Mouse (Mus musculus): ENCODE results near the gene Cyb5d1.

Cyb5d1 gene

DNA sequence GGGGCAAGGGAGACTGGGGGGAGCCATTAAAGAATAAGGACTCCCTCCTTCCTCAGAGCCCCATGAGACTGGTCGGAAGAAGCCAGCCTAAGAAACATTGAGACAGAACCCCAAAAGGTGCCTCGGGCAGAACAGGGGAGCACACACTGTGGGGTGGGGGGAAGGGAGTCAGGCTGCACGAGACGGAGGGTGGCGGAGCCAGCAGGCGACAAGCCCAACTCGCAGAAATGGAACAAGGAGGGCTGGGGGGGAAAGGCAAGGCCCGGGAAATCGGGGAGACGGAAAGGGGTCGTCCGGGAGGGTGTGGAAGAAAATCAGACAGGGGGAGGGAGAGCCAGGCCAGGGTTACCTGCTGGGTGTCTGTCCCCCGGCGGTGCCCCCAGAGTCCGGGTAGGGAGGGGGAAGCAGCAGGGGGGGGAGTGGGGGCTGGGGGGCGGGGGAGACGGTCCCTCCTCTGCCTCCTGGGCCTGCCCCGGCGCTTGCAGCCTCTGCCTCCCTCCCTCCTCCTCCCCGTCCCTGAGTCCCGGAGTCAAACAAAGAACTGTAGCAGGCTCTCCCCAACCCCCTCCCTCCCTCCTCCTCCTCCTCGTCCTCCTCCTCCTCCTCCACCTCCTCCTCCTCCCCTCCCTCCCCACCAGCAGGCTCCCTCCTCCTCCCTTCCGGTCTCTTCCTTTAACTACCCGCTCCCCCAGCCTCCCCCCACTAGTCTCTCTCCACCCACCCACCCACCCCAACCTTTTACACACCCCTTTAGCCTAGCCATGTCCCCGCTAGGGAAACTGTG lies 20.4 kb upstream of the Cyb5d1 start:
- no peak for DNase-seq (ENCODE audit: low spot score in 2 of 2)

DNA sequence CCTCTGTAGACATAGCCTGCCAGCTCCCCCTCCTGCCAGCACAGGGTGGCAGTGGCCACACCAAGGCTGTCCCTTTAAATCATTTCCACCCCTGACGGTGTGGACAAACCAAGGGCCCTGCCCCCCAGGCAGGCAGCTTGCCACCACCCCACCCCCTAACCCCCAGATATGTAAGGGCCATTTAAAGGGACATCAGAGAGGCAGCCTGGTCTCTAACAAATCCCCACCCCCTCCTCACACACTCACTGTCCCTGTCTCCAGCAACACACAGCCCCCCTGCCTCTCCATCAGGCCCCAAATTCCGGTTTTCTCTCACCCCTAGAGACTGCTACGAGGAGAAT lies 19.9 kb upstream of the Cyb5d1 start:
- peak in 1 of 2 experiments; percentile 36 for DNase-seq (ENCODE audit: low spot score in 2 of 2)

DNA sequence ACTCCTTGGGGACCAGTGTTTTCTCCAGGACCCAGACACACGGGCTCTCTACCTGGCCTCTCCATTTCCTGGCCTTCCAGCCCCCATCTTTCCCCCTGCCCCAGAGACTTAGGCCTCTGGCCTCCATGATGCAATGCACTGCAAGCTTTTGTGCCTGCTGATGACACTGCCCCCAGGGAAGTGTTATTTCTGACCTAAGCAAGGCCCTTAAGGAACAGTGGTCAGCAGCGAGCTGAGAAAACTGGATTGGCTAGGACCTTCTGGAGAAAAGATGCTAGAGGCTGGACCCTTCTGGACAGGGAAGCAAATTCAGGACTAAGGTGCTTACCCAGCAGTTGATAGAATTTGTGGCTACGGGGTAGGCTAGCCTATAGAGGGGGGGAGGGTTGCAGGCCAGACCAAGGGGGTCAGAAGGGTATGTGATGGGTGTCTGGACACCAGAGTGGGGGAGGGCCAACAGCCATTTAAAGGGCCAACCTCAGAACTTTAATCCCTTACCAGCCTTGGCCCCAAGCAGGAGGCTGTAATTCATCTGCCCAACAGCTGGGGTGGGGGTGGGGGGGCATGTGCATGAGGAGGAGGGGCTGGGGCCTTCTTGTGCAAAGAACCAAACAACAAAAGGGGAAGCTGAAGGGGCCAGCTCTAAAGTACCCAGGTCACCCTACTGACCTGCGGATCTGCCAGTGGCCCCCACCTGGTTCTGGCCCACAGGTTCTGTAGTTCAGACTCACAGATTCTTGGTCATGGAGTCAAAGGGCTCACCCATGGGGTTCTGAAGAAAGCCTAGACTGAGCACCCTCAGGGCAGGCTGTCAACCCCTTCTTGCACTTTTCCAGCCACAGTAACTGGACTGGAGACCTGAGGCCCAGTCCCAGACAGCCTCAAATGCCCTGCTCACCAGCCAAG lies 19.2 kb upstream of the Cyb5d1 start:
- no peak for DNase-seq (ENCODE audit: low spot score in 2 of 2)

DNA sequence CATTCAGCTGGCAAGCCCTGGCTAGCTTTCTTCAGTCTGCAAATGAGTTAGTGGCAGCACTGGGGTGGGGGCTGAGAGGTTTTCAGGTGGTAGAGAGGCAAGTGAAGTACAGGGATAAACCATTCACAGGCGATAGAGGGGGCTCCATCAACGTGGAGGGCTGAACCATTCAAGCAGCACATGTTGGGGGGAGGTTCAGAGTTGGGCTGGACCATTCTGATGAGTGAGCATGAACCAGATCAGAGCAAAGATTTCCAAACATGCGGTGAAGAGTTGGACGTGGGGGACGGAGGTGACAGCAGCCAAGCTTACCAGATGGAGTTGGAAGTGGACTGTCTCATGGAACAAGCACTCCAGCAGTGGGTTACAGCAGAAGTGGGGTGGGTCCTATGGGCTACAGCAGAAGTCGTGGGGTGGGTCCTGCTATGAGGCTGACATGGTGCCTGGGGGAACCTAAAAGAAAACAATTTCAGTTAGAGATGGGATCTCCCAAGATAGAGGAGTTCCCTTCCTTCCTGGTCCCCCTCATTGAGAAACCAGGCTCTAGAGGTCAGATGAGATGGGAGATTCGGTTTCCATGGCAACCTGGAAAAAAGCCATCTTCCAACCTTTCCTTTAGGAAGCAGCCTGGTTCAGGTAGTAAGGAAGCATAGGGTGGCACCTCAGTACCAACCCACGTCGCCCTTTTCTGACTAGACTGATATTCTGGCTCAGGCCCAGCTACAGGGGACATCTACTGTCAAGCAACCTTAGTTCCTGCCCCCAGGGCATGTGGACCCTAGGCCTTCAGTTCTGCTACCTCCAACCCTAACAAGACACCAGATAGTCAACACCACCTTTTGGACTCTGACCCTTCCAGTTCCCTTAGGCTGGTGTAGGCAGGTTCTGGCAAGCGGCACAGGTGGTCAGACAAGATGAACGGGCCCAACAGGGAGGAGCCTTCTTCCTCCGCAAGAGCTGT lies 18.1 kb upstream of the Cyb5d1 start, which contains the start of gene Kdm6b:
Kdm6b (minus strand) TSS at position 455 of the 961 bp plus-strand sequence.
- DNase-seq (ENCODE audit: low spot score in 2 of 2), result peak in 1 of 2 experiments; percentile 46

DNA sequence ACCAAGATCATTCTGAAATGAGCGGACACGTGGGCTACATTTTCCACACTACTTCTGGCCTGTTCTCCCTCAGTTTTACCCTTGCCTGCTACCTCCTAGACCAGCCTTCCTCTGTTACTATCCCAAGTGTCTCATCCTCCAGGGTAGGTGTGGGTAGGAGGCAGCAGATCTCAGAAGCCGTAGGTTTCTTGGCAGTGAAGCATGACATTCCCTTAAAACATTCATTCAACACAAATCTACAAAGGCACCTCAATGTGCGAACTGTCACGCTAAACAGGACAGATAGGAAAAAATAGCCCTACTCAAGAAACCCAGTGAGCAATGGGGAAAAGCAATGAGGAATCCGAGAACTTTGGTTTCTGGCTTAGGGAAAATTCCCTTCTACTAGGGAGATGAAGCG lies 17.1 kb upstream of the Cyb5d1 start:
- peak in 1 of 2 experiments; percentile 42 for DNase-seq (ENCODE audit: low spot score in 2 of 2)

DNA sequence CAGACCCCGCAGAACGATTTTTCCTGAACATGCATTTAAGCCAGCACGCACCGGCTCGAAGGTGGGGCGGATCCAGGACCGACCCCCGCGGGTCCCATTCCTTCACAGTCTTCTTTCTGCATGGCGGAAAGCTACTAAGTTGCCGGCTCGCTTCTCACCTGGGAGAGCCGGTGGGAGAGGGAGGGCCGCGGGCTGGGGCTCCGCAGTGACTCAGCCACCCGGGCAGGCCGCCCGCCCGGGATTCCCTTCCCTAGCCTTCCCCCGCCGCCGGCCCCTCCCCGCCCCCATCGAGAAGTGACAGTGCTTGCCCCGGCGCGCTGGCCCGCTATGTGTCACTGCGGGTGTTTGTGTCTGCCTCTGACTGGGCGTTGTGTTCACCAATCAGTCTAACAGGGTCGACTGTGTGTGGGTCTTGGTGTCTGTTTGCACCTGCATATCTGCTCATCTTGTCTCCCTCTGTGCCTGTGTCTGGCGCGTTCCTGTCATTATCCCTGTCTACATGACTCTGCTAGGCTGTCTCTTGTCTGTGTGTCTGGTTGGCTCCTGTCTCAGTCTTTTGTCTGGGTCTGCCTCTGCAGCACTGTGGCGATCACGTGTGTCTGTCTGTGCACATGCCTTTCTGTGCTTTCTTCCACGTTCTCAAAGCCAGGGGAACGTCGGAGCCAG lies 16.2 kb upstream of the Cyb5d1 start:
- DNase-seq (ENCODE audit: low spot score in 2 of 2), result peak in 1 of 2 experiments; percentile 63

DNA sequence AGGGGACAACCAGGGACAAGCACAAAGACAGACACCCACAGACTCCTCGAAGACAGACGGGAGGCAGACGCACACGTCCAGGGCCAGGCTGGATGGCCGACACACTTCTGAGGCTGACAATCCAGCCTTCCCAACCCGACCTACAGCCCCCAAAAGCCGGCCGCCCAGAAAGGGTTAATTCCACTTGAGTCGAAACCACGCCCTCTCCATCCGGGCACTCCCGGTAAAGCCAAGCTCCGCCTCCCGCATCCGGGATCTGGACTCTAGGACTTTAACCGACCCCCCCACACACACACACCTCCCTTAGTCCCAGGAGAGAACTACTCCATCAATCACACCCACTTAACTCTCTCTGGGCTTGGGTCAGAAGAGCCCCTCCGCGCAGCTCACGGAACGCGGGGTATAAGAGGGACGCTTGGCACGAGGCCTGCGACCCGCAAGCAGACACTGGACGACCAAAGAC lies 15.7 kb upstream of the Cyb5d1 start:
- peak; percentile 93 to 95 for DNase-seq (ENCODE audit: low spot score in 2 of 2)

DNA sequence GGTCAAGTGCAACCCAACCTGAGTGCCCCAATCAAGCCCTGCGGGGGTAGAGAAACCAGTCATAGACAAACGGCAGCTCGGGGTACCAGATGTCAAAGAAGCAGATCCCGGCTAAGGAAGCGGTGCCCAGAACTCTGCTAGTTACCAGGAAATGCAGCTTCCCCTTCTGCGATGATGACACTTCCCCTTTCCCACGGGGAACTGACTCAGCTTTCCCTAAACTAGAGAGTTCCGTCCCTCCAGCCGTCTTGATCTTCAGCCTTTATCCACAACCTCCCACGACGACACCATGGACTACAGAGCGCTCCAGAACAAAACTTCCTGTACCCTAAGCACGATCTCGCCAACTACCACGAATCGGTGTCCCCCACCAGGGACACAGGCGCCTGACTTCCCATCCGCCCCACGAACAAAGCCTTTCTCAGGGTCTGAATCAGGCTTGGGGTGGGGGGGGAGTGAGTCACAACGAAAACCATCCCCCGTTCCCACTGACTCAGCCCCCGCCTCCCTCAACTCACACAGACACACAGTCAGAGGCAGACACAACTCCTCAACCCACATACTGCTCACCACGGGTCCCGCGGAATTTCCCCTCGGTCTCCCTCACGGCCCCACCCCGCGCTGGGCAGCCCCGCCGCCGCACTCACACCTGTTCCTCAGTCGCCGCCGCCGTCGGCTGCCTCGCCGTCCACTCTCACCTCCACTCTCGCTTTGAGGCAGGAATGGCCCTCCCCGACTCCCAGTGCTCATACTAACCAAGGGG lies 15.1 kb upstream of the Cyb5d1 start:
- peak; percentile 73 to 77 for DNase-seq (ENCODE audit: low spot score in 2 of 2)

DNA sequence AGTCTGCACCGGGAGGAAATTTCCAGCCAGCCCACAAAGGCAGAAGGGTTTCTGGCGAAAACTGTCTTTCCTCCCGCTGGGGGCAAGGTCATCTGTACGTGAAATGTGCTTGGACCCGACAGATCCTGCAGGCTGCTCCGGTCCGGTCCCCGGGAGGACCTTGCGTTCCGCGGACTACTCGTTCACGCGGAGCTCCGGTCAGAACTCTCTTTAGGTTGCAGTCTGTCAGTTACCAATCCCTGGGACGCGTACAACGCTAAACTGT lies 14.5 kb upstream of the Cyb5d1 start:
- no peak for DNase-seq (ENCODE audit: low spot score in 2 of 2)

DNA sequence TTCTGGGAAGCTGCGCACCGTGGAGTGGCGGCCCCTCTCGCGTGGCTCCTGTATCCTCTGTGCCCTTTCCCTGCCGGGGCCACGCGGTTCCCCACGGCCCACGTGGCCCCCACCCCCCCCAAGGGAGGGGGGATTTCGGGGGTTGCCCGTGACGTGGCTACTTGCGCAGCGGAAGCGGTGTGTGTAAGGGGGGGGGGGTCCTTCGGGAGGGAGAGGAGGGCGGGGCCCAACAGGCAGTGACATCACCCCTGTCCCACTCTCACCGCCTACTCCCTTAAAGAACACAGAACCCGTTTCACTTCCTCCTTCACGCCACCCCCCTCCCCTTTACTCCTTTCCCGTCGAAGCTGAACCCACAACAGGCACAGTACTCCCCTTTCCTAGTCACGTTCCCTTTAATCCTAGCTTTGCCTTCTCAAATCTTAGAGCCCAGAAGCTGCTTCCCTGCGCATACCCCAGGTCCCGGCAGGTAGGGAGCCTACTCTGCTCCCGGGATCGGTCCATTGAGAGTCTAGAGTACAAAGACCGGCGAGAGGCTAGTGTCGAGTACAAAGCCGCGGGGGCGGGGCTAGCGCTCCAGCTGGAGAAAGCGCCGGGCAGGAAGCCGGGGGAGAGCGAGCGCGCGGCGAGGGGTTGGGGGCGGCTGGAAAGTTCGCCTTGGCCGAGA lies 14.1 kb upstream of the Cyb5d1 start:
- peak; percentile 83 to 86 for DNase-seq (ENCODE audit: low spot score in 2 of 2)

DNA sequence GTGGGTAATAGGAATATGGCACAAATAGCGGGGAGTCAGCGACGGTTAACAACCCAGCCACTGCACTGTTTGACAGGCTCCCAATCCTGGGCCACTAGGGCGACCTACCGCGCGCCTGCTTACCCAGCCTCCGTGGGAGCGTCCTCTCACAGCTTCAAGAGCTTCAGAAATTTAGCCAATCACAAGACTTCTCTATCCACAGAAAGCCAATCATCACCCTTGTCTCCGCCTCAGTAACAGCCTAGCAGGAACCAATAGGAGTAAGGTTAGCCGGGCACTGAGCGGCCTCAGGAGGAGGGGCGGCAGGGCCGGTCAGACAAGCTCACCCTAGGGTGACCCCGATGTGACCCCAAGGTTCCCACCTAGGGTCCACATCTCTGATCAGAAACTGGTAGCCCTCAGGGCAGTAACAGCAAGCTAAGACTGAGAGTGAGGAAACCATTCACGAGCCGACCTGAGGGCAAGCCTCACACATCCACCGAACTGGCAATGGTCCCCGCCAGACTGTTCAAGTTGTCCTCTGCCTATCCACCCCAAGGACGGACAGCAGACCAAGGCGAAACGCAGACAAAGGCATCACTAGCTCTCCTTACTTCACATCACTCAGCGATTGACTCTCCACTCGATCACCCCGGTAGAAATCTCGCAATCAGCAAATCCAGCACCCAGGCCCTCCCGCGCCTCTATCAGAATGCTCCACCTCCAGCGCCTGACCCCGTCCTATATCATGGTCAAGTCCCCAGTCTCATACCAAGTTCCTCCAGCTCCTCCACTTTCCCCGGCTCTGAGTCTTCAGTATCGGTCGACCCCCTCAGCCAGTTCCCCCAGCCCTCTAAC lies 13.3 kb upstream of the Cyb5d1 start:
- DNase-seq (ENCODE audit: low spot score in 2 of 2), result peak; percentile 84 to 90

DNA sequence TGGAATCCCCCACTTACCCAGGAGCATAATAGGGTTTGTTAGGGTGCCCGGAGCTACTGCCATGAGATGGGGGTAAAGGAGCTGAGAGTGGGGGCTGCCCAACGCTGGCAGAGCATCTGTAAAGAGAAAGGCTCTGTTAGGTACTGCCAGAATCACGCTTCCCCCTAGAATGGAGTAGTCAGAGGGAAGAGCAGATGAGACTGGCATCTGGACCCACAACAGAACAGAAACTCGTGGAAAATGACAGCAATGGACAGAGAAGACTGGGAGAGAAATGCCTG lies 12.2 kb upstream of the Cyb5d1 start:
- no peak for DNase-seq (ENCODE audit: low spot score in 2 of 2)

DNA sequence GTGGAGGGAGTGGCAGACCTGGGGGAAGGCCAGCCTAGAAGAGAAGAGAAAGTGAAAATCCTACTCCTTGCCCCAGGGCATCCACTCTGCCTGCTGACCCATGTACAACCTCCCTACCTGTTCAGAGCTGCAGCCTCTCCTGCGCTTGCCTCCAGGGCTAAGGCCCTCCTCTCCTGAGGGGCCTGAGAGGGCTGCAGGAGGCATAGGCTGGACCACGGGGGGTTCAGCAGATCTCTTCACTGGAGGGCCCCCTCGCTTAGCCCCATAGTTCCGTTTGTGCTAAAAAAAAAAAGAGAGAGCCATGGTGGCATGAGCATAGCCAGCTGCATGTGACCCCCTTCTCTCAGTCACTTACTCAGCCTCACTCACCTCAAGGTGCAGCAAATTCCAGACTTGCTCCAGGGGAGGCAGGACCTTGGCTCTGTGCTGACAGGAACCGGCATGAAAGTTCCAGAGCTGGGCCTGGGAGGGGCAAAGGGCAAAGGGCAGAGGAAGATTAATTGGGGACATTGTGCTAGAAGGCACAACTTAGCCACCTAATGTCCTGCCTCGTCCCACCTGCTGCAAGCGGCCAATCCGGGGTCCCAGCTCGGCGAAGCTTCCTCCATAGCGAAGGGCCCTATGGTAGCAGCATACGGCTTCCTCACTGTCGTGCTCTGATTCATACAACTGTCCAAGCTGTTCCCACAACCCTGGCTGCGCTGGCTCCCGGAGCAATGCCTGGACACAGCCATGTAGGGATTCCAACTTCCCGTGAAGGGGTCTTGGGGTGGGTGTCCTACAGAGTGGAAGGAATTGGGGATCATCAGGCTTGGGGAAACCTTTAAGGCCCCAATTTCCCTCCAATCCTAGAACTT lies 11.7 kb upstream of the Cyb5d1 start:
- DNase-seq (ENCODE audit: low spot score in 2 of 2), result no peak

DNA sequence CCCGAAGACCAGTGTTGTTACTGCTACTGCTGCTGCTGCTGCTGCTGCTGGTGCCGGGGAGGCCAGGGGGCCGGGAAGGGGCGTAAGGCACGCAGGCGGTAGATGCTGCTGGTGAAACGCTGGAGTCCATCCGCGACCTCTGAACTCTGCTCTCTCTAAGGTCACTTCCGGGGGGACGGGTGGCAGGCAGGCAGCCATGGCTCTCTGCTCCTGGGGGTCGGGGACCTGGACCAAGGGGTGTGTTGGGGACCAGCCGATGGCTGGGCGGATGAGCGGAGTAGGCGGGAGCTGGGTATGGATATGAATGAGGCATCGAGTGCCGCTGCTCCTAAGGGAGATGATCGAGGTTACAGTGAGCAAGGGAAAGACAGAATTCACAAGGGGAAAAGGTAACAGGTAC lies 10.9 kb upstream of the Cyb5d1 start:
- DNase-seq (ENCODE audit: low spot score in 2 of 2), result no peak

DNA sequence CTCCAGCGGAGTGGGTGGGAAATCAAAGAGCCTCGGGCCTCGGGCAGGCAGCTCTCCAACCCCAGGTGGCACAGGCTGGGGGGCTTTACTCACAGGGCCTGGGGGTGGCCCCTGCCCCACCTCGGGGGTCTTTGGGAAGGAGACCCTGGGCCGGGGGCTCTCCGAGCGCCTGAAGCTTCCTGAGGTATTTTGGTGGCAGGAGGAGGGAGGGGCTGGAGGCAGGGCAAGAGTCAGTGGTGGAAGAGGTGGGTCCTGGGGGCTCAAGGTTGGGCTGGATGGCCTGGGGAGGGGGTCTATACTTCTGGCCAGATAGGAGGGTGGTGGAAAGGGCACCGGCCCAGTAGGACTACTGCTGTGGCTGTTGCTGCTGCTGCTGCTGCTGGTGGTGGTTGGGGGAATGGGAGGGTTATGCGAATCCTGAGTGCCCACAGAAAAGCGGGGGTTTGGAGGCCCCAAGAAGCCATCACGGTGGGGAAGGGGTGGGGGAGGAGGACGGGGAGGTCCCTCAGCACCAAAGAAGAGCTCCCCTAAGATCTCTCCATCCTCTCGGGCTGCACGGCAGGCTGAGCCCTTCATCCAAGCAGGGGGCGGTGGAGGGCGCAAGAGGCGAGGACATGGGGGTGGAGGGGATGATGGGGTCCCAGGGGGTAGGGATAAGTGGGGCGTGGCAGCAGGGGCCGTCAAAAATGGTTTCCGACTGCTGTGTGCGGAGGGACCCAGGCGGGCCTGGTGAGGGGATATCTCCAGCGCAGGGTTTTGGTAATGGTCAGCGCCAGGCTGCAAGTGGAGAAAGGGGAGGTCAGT lies 10.2 kb upstream of the Cyb5d1 start:
- no peak for DNase-seq (ENCODE audit: low spot score in 2 of 2)

DNA sequence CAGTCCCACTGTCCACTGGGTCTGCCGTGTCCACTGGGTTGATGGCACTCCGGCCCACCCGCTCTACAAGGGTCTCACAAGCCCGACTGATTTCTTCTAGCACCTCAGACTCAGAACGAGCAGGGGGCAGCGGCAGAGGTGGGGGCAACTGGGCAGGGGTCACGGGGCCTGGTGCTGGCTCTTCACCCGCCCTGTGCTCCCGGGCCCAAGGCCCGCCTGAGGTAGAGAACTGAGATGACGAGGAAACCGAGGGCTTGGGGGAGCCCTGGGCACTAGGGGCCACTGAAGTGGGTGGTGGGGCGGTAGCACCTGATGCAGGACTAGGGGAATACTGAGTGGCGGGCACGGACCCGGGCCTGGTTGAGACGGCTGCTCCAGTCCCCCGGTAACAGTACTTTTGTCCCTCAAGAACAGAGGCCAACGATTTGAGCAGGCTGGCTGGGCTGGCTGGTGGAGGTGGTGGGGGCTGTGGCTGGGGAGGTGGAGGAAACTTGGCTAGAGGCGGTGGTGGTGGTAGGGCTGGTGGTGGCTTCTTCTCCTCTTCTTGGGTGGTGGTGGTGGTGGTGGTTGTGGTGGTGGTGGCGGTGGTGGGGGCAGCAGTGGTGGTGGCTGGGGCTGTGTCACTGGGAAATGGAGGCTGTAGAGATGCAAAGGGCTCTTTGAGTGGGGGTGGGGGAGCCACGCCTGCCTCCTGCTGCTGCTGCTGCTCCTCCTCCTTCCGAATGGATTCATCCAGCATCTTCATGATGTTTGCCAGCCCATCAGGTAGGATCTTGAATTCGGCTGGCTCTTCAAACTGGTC lies 9.4 kb upstream of the Cyb5d1 start:
- no peak for DNase-seq (ENCODE audit: low spot score in 2 of 2)
